Mouse (Mus musculus) limb, embryonic 15.5 days (tissue): ENCODE results near the gene Gins2. TPM values are rescaled to one million over a fixed set of nuclear protein-coding genes. Genes with fewer than 3 reads are reported as not detected.
A peak's percentile ranks its signal among the peaks of the same experiment; 100 is the strongest.

Experiments used
- ATAC-seq: fragments of 200-750 bp; cut with Nextera tagmentation; 2 replicates; pipeline ENCODE4 v1.8.0; 2017; ENCODE audit warnings: low read depth, moderate TSS enrichment; ENCODE audit not compliant: insufficient number of reproducible peaks, low FRiP score, low TSS enrichment
- H3K27ac ChIP-seq: fragments of 300-500 bp; sonication (generic); 2 replicates; pipeline ENCODE4 v1.5.1; 2015; ENCODE audit warnings: moderate library complexity, mild to moderate bottlenecking, inconsistent platforms
- H3K27me3 ChIP-seq: fragments of 300-500 bp; sonication (generic); 2 replicates; pipeline ENCODE4 v1.6.1; 2015; ENCODE audit warnings: inconsistent platforms
- H3K36me3 ChIP-seq: fragments of 300-500 bp; sonication (generic); 2 replicates; pipeline ENCODE4 v1.6.1; 2015; ENCODE audit warnings: inconsistent platforms
- H3K4me1 ChIP-seq: fragments of 300-500 bp; sonication (generic); 2 replicates; pipeline ENCODE4 v1.6.1; 2015; ENCODE audit warnings: inconsistent platforms
- H3K4me2 ChIP-seq: fragments of 300-500 bp; sonication (generic); 2 replicates; pipeline ENCODE4 v1.6.1; 2015; ENCODE audit warnings: mild to moderate bottlenecking, inconsistent platforms
- H3K4me3 ChIP-seq: fragments of 300-500 bp; sonication (generic); 2 replicates; pipeline ENCODE4 v1.5.1; 2015; ENCODE audit warnings: mild to moderate bottlenecking, inconsistent platforms
- H3K9ac ChIP-seq: fragments of 300-500 bp; sonication (generic); 2 replicates; pipeline ENCODE4 v1.6.1; 2015; ENCODE audit warnings: inconsistent platforms
- H3K9me3 ChIP-seq: fragments of 300-500 bp; sonication (generic); 2 replicates; pipeline ENCODE4 v1.6.1; 2016; ENCODE audit warnings: inconsistent platforms
- WGBS: fragments of 180-500 bp; shearing (Covaris S2); methylation state at CpG from one replicate; pipeline ENCODE4 v1.1.7; 2015; 5-methylcytosine and 5-hydroxymethylcytosine counted together
- polyA plus RNA-seq: library from polyadenylated mRNA; unstranded; fragments of >200 nt; fragmentation: Nextera tagmentation; extraction: Ambion mirVana; gene quantifications from 2 replicates; pipeline ENCODE4 v1.2.1, GENCODE M21; 2015

Gins2 gene
- polyA plus RNA-seq, 1 experiment from 2014 or later, result 81.4 TPM

DNA sequence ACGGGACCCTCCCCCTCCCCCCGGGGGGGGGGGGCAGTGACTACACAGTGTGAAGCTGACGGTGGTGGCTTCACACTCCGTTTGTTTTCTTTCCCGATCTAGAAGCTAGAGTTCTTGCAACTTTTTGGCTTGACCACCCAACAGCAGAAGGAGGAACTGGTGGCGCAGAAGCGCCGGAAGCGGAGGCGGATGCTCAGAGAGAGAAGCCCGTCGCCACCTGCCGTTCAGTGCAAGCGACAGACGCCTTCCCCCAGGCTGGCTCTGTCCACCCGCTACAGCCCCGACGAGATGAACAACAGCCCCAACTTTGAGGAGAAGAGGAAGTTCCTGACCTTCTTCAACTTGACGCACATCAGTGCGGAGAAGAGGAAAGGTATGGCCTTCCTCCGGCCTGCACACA lies 16.6 kb downstream of the Gins2 start:
- Histone ChIP-seq H3K27ac (no peak overlapping the region), H3K9ac (no peak overlapping the region), H3K4me1 (peaks cover 26% of the 10 kb centered on the region), H3K36me3 (peaks cover 94% of the 10 kb centered on the region), H3K9me3 (no peaks in the 10 kb centered on the region), H3K4me2 (no peak overlapping the region), H3K27me3 (no peaks in the 10 kb centered on the region), H3K4me3 (no peak overlapping the region)
- 85% methylated on average over 21 of the region's 21 CpGs for WGBS
- ATAC-seq, result no peak

GRCm38 (mm10) chr8:120571561-120571960 lies 17.5 kb downstream of the Gins2 start:
- no peaks in the 10 kb centered on the region for H3K27me3 ChIP-seq
- H3K4me2 ChIP-seq, result no peak overlapping the region
- no peak overlapping the region for H3K4me3 ChIP-seq
- peaks cover 30% of the 10 kb centered on the region for H3K4me1 ChIP-seq
- H3K36me3 ChIP-seq, result peaks cover 94% of the 10 kb centered on the region
- H3K27ac ChIP-seq, result no peak overlapping the region
- 89% methylated on average over 8 of the region's 8 CpGs for WGBS
- H3K9ac ChIP-seq, result no peak overlapping the region
- no peaks in the 10 kb centered on the region for H3K9me3 ChIP-seq
- ATAC-seq, result no peak

GRCm38 (mm10) chr8:120569939-120570715 lies 19.0 kb downstream of the Gins2 start:
- H3K9me3 ChIP-seq, result no peaks in the 10 kb centered on the region
- H3K36me3 ChIP-seq, result peaks cover 82% of the 10 kb centered on the region
- no peak overlapping the region for H3K4me3 ChIP-seq
- H3K27ac ChIP-seq, result no peak overlapping the region
- no peak for ATAC-seq
- no peak overlapping the region for H3K4me2 ChIP-seq
- WGBS, result 53% methylated on average over 13 of the region's 13 CpGs
- no peaks in the 10 kb centered on the region for H3K27me3 ChIP-seq
- H3K4me1 ChIP-seq, result peaks cover 39% of the 10 kb centered on the region
- H3K9ac ChIP-seq, result no peak overlapping the region

- ATAC-seq, result no peak
- Histone ChIP-seq H3K9me3 (no peaks in the 10 kb centered on the region), H3K4me3 (no peak overlapping the region), H3K27me3 (no peaks in the 10 kb centered on the region), H3K4me1 (peaks cover 39% of the 10 kb centered on the region), H3K36me3 (peaks cover 72% of the 10 kb centered on the region), H3K27ac (no peak overlapping the region), H3K9ac (no peak overlapping the region), H3K4me2 (no peak overlapping the region)
- WGBS, result 93% methylated on average over 17 of the region's 17 CpGs
Observed at GRCm38 (mm10) chr8:120569123-120569522, 20.0 kb downstream of the Gins2 start.

DNA sequence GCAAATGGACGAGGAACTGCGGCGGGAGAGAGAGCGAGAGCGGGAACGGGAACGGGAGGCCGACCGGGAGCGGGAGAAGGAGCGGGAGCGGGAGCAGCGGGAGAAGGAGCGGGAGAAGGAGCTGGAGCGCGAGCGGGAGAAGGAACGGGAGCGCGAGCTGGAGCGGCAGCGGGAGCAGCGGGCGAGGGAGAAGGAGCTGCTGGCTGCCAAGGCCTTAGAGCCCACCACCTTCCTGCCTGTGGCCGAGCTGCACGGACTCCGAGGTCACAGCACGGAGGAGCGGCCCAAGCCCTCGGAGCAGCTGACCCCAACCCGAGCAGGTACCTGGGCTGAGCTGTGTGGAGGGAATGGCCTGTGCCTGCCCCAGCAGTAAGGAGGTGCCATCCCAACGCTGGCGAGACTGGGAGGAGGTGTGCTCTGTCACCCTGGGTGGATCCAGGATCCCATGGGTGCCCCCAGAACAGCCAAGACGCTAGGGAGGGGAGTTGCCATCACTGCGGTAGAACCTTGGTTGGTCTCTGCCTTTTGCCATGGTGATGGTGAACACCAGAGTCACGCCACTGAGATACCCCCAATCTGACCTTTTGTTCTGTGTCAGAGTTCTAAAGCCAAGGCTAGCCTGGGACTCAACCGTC lies 20.8 kb downstream of the Gins2 start:
- H3K4me1 ChIP-seq, result peaks cover 40% of the 10 kb centered on the region
- H3K9me3 ChIP-seq, result no peaks in the 10 kb centered on the region
- WGBS, result 95% methylated on average over 37 of the region's 37 CpGs
- no peak for ATAC-seq
- H3K9ac ChIP-seq, result no peak overlapping the region
- H3K4me2 ChIP-seq, result no peak overlapping the region
- H3K4me3 ChIP-seq, result no peak overlapping the region
- H3K27ac ChIP-seq, result no peak overlapping the region
- H3K36me3 ChIP-seq, result peaks cover 64% of the 10 kb centered on the region
- H3K27me3 ChIP-seq, result no peaks in the 10 kb centered on the region

DNA sequence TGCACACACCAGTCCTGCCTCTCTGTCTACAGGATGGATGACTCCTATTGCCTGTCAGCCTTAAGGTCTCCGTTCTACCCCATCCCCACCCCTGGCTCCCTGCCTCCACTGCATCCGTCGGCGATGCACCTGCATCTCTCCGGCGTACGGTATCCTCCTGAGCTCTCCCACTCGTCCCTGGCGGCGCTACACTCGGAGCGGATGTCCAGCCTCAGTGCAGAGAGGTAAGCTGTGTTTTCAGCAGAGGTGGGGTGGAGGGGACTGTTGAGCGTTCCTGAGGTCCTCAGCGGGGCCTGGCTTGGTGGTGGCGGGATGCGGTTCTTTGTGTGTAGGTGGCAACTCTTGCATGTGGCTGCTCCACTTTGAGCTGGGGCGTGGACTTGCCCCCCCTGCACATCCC lies 21.4 kb downstream of the Gins2 start:
- Histone ChIP-seq H3K4me2 (no peak overlapping the region), H3K27me3 (no peaks in the 10 kb centered on the region), H3K9ac (no peak overlapping the region), H3K9me3 (no peaks in the 10 kb centered on the region), H3K27ac (no peak overlapping the region), H3K4me1 (peaks cover 40% of the 10 kb centered on the region), H3K36me3 (peaks cover 58% of the 10 kb centered on the region), H3K4me3 (no peak overlapping the region)
- WGBS, result 96% methylated on average over 17 of the region's 17 CpGs
- no peak for ATAC-seq

DNA sequence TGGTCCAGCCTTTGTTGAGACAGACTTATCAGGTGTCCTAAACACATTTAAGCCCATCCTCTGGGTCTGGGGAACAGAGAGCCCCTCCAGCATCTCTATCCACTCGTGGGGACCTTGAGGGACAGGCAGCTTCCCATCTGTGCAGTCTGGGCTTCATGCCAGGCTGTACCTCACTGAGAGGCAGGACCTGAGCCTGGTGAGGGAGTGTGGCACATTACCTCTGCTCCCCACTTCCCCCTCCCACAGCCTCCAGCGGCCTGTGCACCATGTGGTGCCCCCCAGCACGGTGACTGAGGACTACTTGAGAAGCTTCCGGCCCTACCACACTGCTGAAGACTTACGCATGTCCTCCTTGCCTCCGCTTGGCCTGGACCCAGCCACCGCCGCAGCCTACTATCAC lies 22.4 kb downstream of the Gins2 start:
- Histone ChIP-seq H3K36me3 (peaks cover 48% of the 10 kb centered on the region), H3K9ac (no peak overlapping the region), H3K27ac (no peak overlapping the region), H3K4me1 (peaks cover 47% of the 10 kb centered on the region), H3K4me3 (no peak overlapping the region), H3K27me3 (no peaks in the 10 kb centered on the region), H3K9me3 (no peaks in the 10 kb centered on the region), H3K4me2 (no peak overlapping the region)
- WGBS, result 73% methylated on average over 8 of the region's 8 CpGs
- ATAC-seq, result no peak

DNA sequence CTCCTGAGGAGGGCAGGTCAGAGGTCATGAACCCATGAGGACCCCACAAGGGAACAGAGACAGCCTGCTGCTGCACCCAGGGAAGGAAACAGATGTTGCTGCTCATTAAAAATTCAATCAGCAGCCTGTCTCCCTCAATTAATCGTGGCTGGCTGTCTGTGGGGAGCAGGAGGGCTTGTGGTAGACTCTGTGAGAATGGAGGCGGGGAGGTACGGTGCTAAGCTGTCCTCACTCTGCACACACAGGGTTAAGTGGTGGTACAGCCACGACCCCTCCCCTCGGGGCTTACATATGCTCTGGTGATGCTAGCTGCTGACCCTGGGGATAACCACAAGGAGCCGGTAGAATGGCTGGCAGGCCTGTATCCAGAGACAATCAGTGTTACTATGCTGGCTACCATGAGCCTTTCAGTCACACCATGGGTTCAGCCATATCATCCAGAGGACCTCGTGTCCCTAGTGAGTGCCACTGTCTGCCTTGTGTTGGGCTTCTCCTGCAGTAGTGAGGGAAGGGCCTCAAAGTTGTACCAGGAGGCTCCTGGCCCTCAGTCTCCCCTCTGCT lies 23.9 kb downstream of the Gins2 start:
- Histone ChIP-seq H3K9ac (no peak overlapping the region), H3K9me3 (no peaks in the 10 kb centered on the region), H3K4me2 (no peak overlapping the region), H3K36me3 (peaks cover 35% of the 10 kb centered on the region), H3K4me1 (peaks cover 54% of the 10 kb centered on the region), H3K27me3 (no peaks in the 10 kb centered on the region), H3K27ac (no peak overlapping the region), H3K4me3 (no peak overlapping the region)
- WGBS, result 28% methylated on average over 7 of the region's 7 CpGs
- ATAC-seq, result no peak

GRCm38 (mm10) chr8:120563851-120564837 lies 25.0 kb downstream of the Gins2 start:
- Histone ChIP-seq H3K27me3 (no peaks in the 10 kb centered on the region), H3K9me3 (no peaks in the 10 kb centered on the region), H3K4me3 (no peak overlapping the region), H3K4me1 (peaks cover 62% of the 10 kb centered on the region), H3K4me2 (0 out of 2 replicates have a peak overlapping the region, but pooled peaks have one; percentile 10), H3K36me3 (peaks cover 29% of the 10 kb centered on the region), H3K9ac (no peak overlapping the region), H3K27ac (peak overlapping the region; percentile 72)
- peak; percentile 11; the same call in 1 of the 2 replicates for ATAC-seq
- whole genome bisulfite sequencing, result 19% methylated on average over 20 of the region's 20 CpGs

DNA sequence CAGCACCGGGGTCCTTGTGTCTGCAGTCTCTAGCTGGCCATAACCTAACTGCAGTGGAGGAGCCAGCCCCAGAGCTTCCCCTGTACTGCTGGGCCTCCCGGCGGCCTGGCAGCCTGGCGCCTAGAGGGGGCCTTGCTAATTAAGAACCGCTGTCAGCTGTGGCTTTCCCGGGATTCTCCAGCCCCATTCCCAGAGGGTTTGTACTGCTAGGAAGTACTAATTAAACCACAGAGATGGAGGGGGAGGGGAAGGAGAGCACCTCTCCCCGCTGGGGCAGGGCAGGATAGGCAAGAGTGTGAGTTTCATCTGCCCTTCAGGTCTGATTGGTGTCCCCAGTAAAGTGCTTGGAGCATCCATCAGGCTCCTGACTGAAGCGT lies 25.8 kb downstream of the Gins2 start:
- H3K4me2 ChIP-seq, result no peak overlapping the region
- peaks cover 21% of the 10 kb centered on the region for H3K36me3 ChIP-seq
- H3K4me1 ChIP-seq, result peaks cover 69% of the 10 kb centered on the region
- H3K9ac ChIP-seq, result no peak overlapping the region
- 8% methylated on average over 8 of the region's 8 CpGs for WGBS
- no peaks in the 10 kb centered on the region for H3K9me3 ChIP-seq
- H3K4me3 ChIP-seq, result no peak overlapping the region
- H3K27me3 ChIP-seq, result no peaks in the 10 kb centered on the region
- ATAC-seq, result no peak; the same call in 1 of the 2 replicates
- H3K27ac ChIP-seq, result peak overlapping the region; percentile 72

DNA sequence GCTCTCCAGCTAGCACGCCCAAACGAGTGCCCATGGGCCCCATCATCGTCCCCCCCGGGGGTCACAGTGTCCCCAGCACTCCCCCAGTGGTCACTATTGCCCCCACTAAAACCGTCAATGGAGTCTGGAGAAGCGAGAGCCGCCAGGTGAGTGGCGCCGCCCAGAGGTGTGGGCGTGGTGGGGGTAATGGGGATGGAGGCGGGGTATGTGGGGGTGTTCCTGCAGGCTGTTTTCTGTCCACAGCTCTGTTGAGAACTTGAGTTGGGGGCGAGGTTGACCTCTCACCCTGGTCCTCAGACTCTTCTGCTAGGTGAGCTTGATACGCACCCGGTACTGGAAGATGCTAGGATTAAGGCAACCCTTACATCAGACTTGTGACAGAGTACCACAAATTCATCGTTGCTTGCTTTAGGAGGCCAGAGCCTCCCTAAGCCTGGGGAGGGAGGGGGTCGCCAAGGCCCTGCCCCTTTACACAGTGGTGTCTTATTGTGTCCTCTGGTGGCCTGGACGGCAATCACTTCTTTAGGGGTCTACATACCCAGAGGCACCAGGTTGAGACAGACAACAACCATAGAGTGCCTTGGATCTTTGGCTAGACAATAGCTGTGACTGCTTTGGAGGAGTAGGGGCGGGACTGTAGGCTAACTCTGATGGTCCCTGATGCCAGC lies 26.3 kb downstream of the Gins2 start:
- Histone ChIP-seq H3K4me2 (no peak overlapping the region), H3K4me3 (no peak overlapping the region), H3K4me1 (peaks cover 74% of the 10 kb centered on the region)

More for the DNA sequence above, 26.3 kb downstream of the Gins2 start:
- H3K9ac ChIP-seq, result no peak overlapping the region
- no peak for ATAC-seq
- H3K36me3 ChIP-seq, result peaks cover 15% of the 10 kb centered on the region
- H3K27ac ChIP-seq, result peak overlapping the region; percentile 72
- no peaks in the 10 kb centered on the region for H3K27me3 ChIP-seq
- 62% methylated on average over 18 of the region's 18 CpGs for WGBS
- H3K9me3 ChIP-seq, result no peaks in the 10 kb centered on the region
